Mouse (Mus musculus): Measurements from ENCODE around the gene Rad9b. TPM values are rescaled to one million over a fixed set of nuclear protein-coding genes. Genes with fewer than 3 reads are reported as not detected.
"Not testable (repeated sequence)": the region's sequence is repeated elsewhere in the genome, so short reads cannot be mapped to it uniquely, and the experiment has no call there.

Gene Rad9b
- total RNA-seq, 2 experiments from 2014 or later = 2.2 to 3.4 TPM

GRCm38 (mm10) chr5:122371591-122372191, 17.7 kb upstream of the Rad9b start, which contains the start of gene Gpn3:
Gene Gpn3, plus strand, starts transcription at chr5:122371876.
- no peak for DNase-seq

- no peak for DNase-seq
Measured at GRCm38 (mm10) chr5:122354492-122355067, 547 bp upstream of the Rad9b start.

- DNase-seq = no peak
Measured at GRCm38 (mm10) chr5:122345777-122346176, 8.3 kb downstream of the Rad9b start.

GRCm38 (mm10) chr5:122344260-122344659, 9.8 kb downstream of the Rad9b start:
- peak; percentile 75 to 83 for DNase-seq

GRCm38 (mm10) chr5:122343768-122344167, 10.3 kb downstream of the Rad9b start:
- no peak for DNase-seq

GRCm38 (mm10) chr5:122342874-122343273, 11.2 kb downstream of the Rad9b start:
- no peak for DNase-seq

GRCm38 (mm10) chr5:122336554-122337294, 17.3 kb downstream of the Rad9b start:
- DNase-seq = no peak

GRCm38 (mm10) chr5:122334682-122335081, 19.4 kb downstream of the Rad9b start:
- DNase-seq = peak in 1 of 2 experiments; percentile 37

GRCm38 (mm10) chr5:122330269-122330668, 23.8 kb downstream of the Rad9b start:
- DNase-seq = no peak

GRCm38 (mm10) chr5:122327283-122327682, 26.8 kb downstream of the Rad9b start:
- DNase-seq = no peak

GRCm38 (mm10) chr5:122325477-122325876, 28.6 kb downstream of the Rad9b start:
- DNase-seq = no peak

- peak; percentile 70 to 78 for DNase-seq
Measured at GRCm38 (mm10) chr5:122324608-122325431, 29.2 kb downstream of the Rad9b start.

GRCm38 (mm10) chr5:122323523-122323922, 30.5 kb downstream of the Rad9b start:
- no peak for DNase-seq

GRCm38 (mm10) chr5:122320205-122320781, 33.7 kb downstream of the Rad9b start:
- no peak for DNase-seq

- DNase-seq = peak in 1 of 2 experiments; percentile 48
Measured at GRCm38 (mm10) chr5:122319474-122320204, 34.4 kb downstream of the Rad9b start.

GRCm38 (mm10) chr5:122318976-122319375, 35.1 kb downstream of the Rad9b start:
- DNase-seq = not testable (repeated sequence)

- no peak for DNase-seq
Measured at GRCm38 (mm10) chr5:122318100-122318499, 35.9 kb downstream of the Rad9b start.

GRCm38 (mm10) chr5:122317329-122318045, 36.5 kb downstream of the Rad9b start:
- peak; percentile 51 to 67 for DNase-seq

GRCm38 (mm10) chr5:122314966-122315667, 38.9 kb downstream of the Rad9b start:
- DNase-seq = peak; percentile 93 to 94

Measured in adrenal gland, postnatal 36 days (tissue).